Mouse (Mus musculus) lung, postnatal 10 days (tissue): ENCODE data around the gene Arsb.
A peak's percentile ranks its signal among the peaks of the same experiment; 100 is the strongest.

Experiments
- DNase-seq: peaks from one replicate; pipeline ENCODE4 v3.0.0; 2021

The Arsb gene

DNA sequence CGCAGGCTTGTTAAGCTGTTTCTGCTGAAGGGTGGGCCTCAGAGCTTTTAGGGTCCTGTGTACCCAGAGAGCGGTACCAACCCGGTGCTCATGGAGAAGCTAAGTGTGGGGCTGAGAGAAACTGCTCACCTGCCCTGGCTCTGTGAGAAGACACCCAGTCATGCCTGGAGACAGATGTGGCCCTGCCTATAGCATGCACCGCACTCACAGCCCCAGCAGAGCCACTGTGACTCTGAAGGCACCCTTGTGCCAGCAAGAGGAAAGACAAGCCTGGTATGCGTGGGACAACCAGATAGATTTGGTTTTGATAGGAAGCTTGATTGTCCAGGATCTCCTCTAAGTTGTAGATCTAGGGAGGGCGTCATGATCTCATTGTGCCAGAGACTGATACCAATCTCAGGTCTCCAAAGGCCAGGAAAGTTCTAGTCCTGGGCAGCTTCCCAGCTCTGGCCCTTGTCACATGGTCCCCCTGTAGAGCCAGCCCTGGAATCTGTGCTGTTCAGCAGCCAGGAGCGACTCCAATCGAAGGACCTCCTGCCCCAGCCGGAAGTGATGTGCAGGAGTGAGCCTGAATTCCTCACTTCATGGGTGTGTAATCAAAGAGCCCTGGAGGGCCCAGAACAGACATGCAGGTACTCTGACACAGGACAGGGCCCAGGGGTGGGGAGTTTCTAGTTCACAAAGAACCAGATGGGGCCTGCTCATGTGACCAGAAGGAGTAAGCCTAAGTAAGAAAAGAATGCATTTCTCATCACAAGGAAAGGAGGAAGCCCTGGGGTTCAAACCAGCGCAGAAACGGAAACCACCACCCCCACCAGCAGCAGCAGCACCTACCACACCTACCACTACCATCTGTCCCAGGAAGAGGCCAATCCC, 218.5 kb downstream of the Arsb start:
- DNase-seq = peak; percentile 28

DNA sequence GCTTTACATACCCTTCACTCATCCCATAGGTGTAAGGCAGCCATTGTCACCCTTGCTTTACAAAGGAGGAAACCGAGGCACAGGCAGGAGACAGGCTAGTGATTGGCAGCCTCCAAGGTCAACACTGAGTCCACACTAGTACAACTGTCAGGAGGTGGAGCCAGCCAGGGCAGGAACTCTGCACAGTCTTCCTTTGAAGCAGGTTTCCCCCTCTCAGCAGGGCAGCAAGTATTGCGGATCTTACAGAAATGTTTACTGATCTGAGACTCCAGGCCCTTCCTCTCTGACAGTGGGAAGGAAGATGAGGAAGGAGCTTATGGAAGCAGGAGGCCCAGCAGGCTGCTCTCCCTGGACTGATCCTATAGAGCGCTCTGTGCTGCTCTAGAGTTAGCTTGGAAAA, 219.4 kb downstream of the Arsb start:
- no peak for DNase-seq

DNA sequence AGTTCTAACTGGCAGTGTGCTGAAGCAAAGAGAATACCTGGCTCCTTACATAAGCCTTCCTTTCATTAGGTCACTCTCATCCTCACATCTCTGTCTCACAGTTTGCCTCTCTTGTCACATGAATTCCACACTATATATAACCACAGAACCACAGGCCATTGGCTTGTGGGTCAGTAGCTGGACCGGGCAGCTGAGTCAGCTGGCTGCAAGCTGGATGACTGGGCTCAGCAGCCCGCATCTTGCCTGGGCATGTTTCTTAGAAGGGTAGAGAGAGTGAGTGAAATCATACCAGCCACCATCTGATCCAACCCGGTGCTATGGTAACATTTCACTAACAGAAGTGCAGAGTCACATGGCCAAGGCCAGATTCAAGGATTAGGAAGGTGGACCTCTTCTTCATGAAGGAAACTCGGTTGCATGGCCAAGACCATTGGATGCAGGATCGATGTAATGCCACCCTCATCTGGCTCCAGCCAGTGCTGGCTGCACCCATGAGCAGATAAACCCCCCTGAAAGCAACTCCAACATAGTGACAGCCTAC, 221.0 kb downstream of the Arsb start:
- peak; percentile 22 for DNase-seq
